Mouse (Mus musculus): Measurements from ENCODE around the gene Olfr725.
A peak's percentile ranks its signal among the peaks of the same experiment; 100 is the strongest.

The Olfr725 gene

DNA sequence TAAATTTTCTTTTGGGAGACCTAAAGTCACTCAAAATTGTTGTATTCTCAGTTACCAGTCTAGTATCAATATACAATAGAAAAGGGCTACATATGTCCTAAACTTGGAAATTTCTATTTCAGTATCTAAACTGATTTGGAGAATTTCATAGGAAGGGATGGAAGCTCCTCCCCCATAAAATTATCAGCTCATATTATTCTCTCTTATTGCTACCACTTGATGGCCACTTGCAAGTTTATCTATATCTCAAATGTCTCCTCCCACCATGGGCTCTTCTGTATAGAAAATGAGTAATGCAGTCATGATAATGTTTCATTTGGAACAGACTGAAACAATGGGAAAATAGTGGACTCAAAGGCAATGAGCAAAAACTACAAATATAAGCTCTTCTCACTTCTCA is at the start of gene Olfr725:
Gene Olfr725 (minus strand): TSS at position 101 of the 400 bp plus-strand sequence.
- DNase-seq (ENCODE audit: low read depth, low spot score): no peak

DNA sequence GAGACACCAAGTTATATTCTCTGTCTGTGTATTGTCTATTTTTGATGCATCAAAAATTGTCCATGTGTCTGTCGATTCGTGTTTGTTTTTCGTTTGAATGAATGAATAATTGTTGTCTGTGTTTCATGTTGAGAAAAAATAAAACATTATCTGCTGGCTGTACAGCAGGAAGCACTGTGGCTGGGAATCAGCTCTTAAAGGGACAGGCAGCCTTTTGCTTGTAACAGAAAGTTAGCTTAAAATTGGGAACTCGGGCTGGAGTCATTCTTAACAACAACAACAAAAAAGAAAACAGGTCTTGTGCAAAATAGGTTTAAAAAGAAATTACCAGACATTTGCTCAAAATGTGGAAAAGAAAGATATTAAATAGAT is 22.5 kb upstream of the Olfr725 start:
- DNase-seq (ENCODE audit: low read depth, low spot score): no peak

DNA sequence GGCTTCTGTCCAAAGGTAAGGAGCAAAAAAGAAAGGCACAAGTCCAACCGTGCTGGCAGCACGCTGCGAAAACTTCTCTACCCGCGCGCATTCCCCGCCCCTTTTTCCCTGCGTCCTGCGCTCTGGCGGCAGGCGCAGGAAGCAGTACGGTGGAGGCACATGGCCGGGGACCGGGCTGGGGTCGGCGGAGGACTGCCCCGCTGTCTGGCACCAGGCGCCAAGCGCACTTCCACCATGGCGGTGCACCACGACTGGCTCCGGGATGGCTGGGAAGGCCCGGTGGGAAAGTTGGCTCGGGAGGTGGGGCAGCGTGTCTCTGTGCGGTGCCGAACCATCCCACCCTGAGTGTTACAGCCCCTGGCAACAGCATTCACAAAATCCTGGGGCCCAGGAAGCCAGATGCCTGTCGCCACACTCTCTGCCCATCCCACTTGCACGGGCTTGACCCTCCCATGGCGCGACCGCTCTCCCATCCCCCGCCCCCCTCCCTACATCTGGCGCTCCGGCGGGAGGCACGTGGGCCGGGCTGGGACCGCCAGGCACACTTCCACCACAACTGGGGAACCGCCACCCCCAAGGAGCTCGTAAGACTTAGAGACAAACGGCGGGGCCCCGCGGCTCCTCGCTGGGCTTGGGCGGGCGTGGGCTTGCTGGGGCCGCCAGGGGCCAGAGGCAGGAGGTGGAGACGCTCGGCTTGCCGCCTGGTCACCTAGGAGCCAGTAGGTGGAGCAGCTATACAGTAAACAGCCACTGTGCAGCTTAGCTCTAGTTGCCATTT is 22.0 kb upstream of the Olfr725 start:
- DNase-seq (ENCODE audit: low read depth, low spot score): peak; percentile 54

DNA sequence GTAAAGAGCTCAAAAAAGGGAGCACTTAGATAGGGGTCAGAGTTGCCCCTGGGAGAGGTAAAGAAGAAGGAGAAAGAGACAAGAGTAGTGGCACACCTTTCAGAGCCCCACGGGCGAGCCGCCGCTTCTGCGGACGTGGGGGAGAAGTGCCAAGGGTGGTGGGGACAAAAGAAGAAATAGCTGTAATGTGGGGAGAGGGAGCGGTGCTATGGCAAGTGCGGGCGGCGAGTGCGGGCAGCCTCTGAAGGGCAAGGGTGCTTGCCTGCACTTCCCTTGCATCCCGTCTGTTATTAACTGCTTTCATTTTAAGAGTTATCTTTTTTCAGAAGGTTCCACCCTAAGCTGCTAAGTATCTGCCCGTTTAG is 21.4 kb upstream of the Olfr725 start:
- DNase-seq (ENCODE audit: low read depth, low spot score): no peak

DNA sequence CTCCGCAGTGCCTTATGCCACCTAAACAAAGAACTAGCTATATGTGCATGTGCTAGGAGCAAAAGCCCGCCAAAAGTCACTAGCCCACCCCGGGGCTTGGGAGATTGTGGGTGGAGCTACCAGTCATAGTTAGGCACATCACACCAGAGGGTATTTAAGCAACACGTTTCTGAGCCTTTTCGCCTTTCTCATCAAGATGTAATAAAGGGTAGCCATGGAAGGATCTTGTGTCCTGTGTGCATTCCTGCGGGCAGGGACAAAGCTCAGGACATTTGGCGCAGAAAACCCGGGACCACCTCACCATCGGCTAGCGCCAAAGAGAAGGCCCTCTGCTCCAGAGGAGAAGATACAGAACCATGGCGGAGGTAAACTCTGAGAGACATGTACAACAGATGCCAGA is 21.0 kb upstream of the Olfr725 start:
- DNase-seq (ENCODE audit: low read depth, low spot score): peak; percentile 1

DNA sequence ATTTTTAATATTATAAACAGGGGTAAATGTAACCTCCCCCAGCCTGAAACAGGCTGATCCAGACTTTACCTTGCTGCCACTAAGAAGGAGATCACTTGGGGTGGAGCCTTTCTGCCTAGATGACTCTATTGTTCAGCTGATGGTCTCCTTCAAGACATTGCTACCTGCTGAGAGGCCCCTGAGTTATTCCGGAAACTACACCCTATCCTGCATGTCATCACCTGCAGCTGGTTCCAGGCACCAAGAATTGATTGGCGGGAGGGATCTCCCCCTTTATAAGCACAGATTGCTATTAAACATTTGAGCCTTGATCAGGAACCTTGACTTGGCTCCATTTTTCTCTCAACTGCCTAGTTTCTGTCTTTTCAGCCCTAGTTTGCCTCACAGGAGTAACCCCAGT is 8.1 kb downstream of the Olfr725 start:
- DNase-seq (ENCODE audit: low read depth, low spot score): no peak

DNA sequence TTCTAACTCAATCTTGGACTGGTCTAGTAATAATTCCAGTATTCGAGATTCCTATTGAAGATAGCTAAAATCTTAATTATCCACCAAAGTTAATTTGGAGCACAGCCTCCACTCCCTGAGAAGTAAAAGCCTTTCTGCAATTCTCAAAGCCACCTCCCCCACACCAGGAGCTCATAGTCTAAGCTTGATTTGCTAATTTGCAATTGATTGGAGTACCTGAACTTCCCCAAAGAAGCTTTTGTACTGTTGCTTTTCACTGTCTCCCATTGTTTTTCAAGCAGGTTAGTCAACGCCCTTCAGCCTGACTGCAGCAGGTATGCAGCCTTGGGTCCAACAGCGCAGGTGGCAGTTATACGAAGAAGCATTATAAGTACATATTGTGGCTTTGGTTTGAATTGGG is 8.8 kb downstream of the Olfr725 start:
- no peak for DNase-seq (ENCODE audit: low read depth, low spot score)

DNA sequence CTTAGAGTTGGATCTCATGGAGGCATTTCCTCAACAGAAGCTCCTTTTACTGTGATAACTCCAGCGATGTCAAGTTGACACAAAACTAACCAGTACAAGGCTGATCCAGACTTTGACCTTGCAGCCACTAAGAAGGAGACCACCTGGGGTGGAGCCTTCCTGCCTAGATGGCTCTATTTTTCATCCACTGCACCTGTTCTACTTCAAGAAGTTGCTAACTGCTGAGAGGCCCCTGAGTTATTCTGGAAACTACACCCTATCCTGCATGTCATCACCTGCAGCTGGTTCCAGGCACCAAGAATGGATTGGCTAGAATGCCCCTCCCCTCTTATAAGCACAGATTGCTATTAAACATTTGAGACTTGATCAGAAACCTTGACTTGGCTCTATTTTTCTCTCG is 13.8 kb downstream of the Olfr725 start:
- DNase-seq (ENCODE audit: low read depth, low spot score): no peak
